16 mouse cellular contexts compared by ENCODE assay signal in genomic region chr1:94208929-94209328, GRCm38 (mm10).
"Had no signal": no experiment of that assay in that cellular context is flagged by ENCODE, and none has a peak within 500 bp of the region (broad histone marks: within the 10 kb centered on the region; RNA-seq: fewer than 3 reads in every experiment).

No protein-coding gene starts in this region.

- H3K4me3 ChIP-seq: neural tube, embryonic 12.5 days; neural tube, embryonic 13.5 days; neural tube, embryonic 15.5 days; stomach, embryonic 15.5 days had no signal

- DNase-seq: retina, postnatal 1 day; right cerebral cortex, postnatal 14 days; right cerebral cortex, postnatal 25 days; right cerebral cortex, postnatal 4 days; spleen, adult 18-20 months; thymus, adult 18-20 months; thymus, adult 2 months; thymus, postnatal 14 days; thymus, postnatal 25 days; thymus, postnatal 36 days; thymus, postnatal 4 days had no signal

- H3K27ac ChIP-seq: neural tube, embryonic 12.5 days; neural tube, embryonic 13.5 days; neural tube, embryonic 15.5 days; stomach, embryonic 15.5 days; stomach, postnatal 0 days had no signal

- H3K4me1 ChIP-seq: neural tube, embryonic 12.5 days; neural tube, embryonic 13.5 days; neural tube, embryonic 15.5 days; stomach, embryonic 15.5 days had no signal

- H3K9ac ChIP-seq: neural tube, embryonic 12.5 days; neural tube, embryonic 13.5 days; neural tube, embryonic 15.5 days; stomach, embryonic 15.5 days had no signal

- H3K36me3 ChIP-seq: neural tube, embryonic 12.5 days; neural tube, embryonic 13.5 days; neural tube, embryonic 15.5 days; stomach, embryonic 15.5 days had no signal

- H3K27me3 ChIP-seq: neural tube, embryonic 12.5 days; neural tube, embryonic 13.5 days; neural tube, embryonic 15.5 days; stomach, embryonic 15.5 days had no signal

- H3K9me3 ChIP-seq: neural tube, embryonic 12.5 days; neural tube, embryonic 13.5 days; neural tube, embryonic 15.5 days; stomach, embryonic 15.5 days had no signal
